Mouse (Mus musculus) stomach, embryonic 16.5 days (tissue): ENCODE results near the gene Tmem206. TPM values are rescaled to one million over a fixed set of nuclear protein-coding genes. Genes with fewer than 3 reads are reported as not detected.

Experiments used
- ATAC-seq: fragments of 200-750 bp; cut with Nextera tagmentation; 2 replicates; pipeline ENCODE4 v1.8.0; 2017; ENCODE audit warnings: moderate number of reproducible peaks, moderate TSS enrichment; ENCODE audit not compliant: insufficient read depth, low FRiP score
- H3K27ac ChIP-seq: fragments of 300-500 bp; sonication (generic); 2 replicates; pipeline ENCODE4 v1.5.1; 2014; ENCODE audit warnings: low read length
- H3K27me3 ChIP-seq: fragments of 300-500 bp; sonication (generic); 2 replicates; pipeline ENCODE4 v1.6.1; 2014; ENCODE audit warnings: low read length, control low read depth, mixed read lengths; ENCODE audit not compliant: control insufficient read depth, insufficient read depth
- H3K36me3 ChIP-seq: fragments of 300-500 bp; sonication (generic); 2 replicates; pipeline ENCODE4 v1.6.1; 2014; ENCODE audit warnings: low read length; ENCODE audit not compliant: control insufficient read depth, insufficient read depth
- H3K4me1 ChIP-seq: fragments of 300-500 bp; sonication (generic); 2 replicates; pipeline ENCODE4 v1.6.1; 2014; ENCODE audit warnings: low read length, control low read depth, mixed read lengths; ENCODE audit not compliant: control insufficient read depth, insufficient read depth
- H3K4me2 ChIP-seq: fragments of 300-500 bp; sonication (generic); 2 replicates; pipeline ENCODE4 v1.6.1; 2014; ENCODE audit warnings: low read depth, low read length, mixed read lengths
- H3K4me3 ChIP-seq: fragments of 300-500 bp; sonication (generic); replicated peaks from 2 replicates; pipeline ENCODE4 v1.5.1; 2014; ENCODE audit warnings: mild to moderate bottlenecking, low read length
- H3K9ac ChIP-seq: fragments of 300-500 bp; sonication (generic); 2 replicates; pipeline ENCODE4 v1.6.1; 2014; ENCODE audit warnings: low read length
- H3K9me3 ChIP-seq: fragments of 300-500 bp; sonication (generic); replicated peaks from 2 replicates; pipeline ENCODE4 v1.6.1; 2016; ENCODE audit warnings: low read length, control low read depth; ENCODE audit not compliant: control insufficient read depth
- WGBS: fragments of 180-500 bp; shearing (Covaris S2); extraction: QIAGEN DNeasy Blood & Tissue Kit; methylation state at CpG from one replicate; pipeline ENCODE4 v1.1.7; 2014; 5-methylcytosine and 5-hydroxymethylcytosine counted together
- polyA plus RNA-seq: library from polyadenylated mRNA; unstranded; fragments of >200 nt; fragmentation: Nextera tagmentation; extraction: Ambion mirVana; gene quantifications from 2 replicates; pipeline ENCODE4 v1.2.1, GENCODE M21; 2015

The Tmem206 gene
- polyA plus RNA-seq, 1 experiment from 2014 or later = 18.2 TPM

DNA sequence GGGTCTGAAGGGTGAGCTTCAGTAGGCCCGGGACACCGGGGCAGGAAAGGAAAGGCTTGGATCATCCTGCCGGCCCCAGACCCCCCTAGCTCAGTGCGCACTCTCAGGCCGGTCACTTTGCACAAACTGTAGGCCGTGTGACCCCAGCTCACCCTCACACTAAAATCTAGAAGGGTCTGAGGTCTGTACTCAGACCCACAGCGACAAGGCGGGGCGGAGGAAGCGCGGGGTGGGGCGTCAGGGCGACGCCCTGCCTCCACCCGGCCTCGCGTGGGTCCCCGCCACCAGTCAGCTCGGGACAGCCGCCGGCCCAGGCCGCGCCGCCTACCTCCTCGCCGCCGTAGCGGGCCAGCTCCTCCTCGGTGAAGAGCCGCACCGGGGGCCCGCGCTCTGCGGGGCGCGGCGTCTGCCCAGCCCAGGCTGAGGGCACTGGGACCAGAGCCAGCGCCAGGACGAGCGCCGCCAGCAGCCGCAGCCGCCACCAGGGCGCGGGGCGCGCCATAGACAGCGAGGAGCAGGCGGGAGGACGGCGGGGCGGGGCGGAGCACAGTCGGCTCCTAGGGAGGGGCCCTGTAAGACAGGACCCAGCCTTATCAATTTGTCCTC is 8.0 kb upstream of the Tmem206 start, which contains the start of gene Nenf:
TSS of gene Nenf (minus strand) at position 604 of the 606 bp plus-strand sequence.
- WGBS = under 1% methylated on average over 52 of the region's 54 CpGs
- peak; percentile 93 for ATAC-seq
- H3K36me3 ChIP-seq = no peaks in the 10 kb centered on the region

DNA sequence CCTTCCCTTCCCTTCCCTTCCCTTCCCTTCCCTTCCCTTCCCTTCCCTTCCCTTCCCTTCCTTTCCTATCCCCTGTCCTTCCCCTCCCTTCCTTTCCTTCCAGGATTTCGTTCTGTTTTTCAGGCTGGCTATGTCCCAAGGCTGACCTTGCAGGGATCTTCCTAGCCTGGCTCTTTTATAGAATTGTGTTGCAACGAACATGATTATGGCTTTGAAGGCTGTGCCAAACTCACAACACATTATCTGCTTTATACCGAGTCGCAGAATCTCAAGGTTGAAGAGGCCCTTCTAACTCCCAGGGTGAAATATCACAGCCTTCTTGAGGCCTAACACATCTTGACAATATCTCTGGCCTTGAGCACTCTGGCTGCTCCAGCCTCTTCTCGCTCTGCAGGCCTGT is 7.0 kb upstream of the Tmem206 start:
- no peaks in the 10 kb centered on the region for H3K4me1 ChIP-seq
- no peaks in the 10 kb centered on the region for H3K9me3 ChIP-seq
- no peak overlapping the region for H3K4me2 ChIP-seq
- no peak overlapping the region for H3K9ac ChIP-seq
- H3K36me3 ChIP-seq = no peaks in the 10 kb centered on the region
- ATAC-seq = no peak
- no peak overlapping the region for H3K27ac ChIP-seq
- H3K4me3 ChIP-seq = no peak overlapping the region
- 52% methylated on average over 5 of the region's 5 CpGs for WGBS
- no peaks in the 10 kb centered on the region for H3K27me3 ChIP-seq

More for the DNA sequence above, 8.0 kb upstream of the Tmem206 start, which contains the start of gene Nenf:
- Histone ChIP-seq H3K9me3 (no peaks in the 10 kb centered on the region), H3K4me1 (peaks cover 6% of the 10 kb centered on the region; the same call in 1 of the 2 replicates), H3K4me3 (peak within 1 kb of the TSS; percentile 73), H3K9ac (peak within 1 kb of the TSS; percentile 97), H3K4me2 (peak within 1 kb of the TSS; percentile 62), H3K27ac (peak within 1 kb of the TSS; percentile 45; the same call in 1 of the 2 replicates), H3K27me3 (no peaks in the 10 kb centered on the region)

DNA sequence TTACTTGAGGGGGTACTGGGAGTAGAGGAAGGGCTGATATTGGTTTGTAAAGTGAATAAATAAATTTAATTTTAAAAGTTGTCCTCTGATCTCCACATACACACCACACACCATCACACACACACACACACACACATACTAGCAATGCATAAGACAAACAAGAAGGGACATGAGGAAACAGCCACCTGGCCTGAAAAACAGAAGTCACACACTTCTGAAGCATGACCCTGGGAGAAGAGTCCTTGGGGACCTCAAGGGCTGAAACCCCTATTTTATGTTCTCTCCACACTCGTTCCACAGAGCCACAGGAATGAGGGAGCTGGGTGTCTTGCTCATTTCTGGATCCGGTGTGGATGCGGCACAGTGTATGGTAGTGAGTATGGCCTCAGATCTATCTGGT is 2.3 kb upstream of the Tmem206 start:
- Histone ChIP-seq H3K9me3 (no peaks in the 10 kb centered on the region), H3K9ac (no peak overlapping the region), H3K4me3 (no peak overlapping the region), H3K36me3 (no peaks in the 10 kb centered on the region), H3K27ac (no peak overlapping the region), H3K4me1 (peaks cover 18% of the 10 kb centered on the region), H3K27me3 (no peaks in the 10 kb centered on the region), H3K4me2 (no peak overlapping the region)
- ATAC-seq = no peak
- 92% methylated on average over 3 of the region's 3 CpGs for WGBS

DNA sequence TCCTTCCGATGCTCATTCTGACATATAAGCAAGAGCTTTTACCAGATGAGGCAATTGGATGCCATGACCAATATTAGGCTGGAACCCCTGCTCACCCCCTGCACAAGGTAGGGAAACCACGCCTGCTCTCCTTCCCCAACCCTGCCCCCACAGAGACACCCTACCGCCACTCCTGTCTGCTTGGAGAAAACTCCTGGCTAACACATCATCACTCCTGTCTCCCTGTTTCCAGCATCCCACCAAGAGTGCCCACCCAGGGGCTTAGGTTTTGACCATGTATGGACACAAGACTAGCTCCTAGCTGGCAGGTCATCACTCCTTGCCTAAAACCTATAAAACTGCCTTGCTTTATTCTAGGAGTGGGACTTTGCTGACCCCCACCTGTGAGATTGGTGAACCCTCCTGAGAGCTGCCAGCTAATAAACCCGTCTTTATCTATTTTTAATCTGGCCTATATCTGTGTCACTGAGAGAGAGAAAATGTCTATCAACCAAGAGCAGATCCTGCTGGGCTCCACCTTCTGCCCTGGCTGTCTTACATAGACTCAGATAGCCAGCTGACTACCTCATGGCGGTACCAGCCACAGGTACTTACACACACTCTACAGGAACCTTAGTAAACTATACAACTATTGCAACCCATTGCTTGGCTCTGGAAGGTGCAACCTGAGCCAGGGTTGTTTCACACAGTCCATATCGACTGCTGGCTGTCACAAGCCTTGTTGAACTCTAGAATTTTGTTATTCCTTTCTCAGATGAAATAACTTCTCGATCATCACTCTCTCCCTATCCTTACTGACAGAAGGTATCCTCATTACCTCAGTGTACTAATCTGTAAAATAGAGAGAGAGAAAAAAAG is 750 bp upstream of the Tmem206 start:
- Histone ChIP-seq H3K27me3 (no peaks in the 10 kb centered on the region), H3K9ac (peak overlapping the region; percentile 41; the same call in 1 of the 2 replicates), H3K9me3 (no peaks in the 10 kb centered on the region), H3K4me2 (peak overlapping the region; percentile 88), H3K4me1 (peaks cover 18% of the 10 kb centered on the region), H3K27ac (no peak overlapping the region), H3K36me3 (no peaks in the 10 kb centered on the region), H3K4me3 (no peak overlapping the region)
- no peak for ATAC-seq
- WGBS = 81% methylated on average over 7 of the region's 7 CpGs

DNA sequence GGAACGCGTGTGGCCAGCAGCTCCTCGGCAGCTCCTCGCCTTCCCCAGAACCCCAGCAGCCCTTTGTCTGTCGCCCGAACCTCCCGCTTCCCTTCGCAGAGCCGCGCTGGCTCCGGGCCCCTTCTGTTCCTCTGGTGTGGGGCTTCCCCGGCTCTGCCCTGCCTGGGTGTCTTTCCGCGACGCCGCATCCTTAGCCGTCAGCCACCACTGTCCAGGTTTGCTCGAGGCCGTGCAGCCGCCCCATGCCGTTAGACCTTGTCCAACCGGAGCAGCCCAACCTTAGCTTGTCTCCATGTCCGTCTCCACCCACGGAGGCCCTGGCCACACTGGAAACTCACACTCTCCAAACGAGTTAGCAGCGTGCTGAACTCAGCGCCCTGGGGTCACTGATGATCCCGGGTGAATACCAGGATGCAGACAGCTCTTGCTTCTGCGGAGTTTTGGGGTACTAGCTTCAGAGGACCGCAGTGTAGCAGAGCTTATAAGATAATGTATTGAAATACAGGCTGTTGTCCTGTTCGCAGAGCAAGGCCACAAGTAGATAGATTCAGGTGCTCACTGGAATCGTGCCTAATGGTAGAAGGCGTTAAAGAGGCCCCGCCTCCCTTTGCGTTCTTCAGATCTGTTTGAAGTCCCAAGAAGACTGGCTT is 646 bp downstream of the Tmem206 start:
- H3K27ac ChIP-seq = peak overlapping the region; percentile 68; the same call in 1 of the 2 replicates
- no peaks in the 10 kb centered on the region for H3K27me3 ChIP-seq
- peak overlapping the region; percentile 77 for H3K4me3 ChIP-seq
- ATAC-seq = peak; percentile 48
- H3K36me3 ChIP-seq = no peaks in the 10 kb centered on the region
- no peaks in the 10 kb centered on the region for H3K9me3 ChIP-seq
- peak overlapping the region; percentile 85 for H3K9ac ChIP-seq
- H3K4me2 ChIP-seq = peak overlapping the region; percentile 88
- under 1% methylated on average over 35 of the region's 35 CpGs for WGBS
- peaks cover 18% of the 10 kb centered on the region for H3K4me1 ChIP-seq

DNA sequence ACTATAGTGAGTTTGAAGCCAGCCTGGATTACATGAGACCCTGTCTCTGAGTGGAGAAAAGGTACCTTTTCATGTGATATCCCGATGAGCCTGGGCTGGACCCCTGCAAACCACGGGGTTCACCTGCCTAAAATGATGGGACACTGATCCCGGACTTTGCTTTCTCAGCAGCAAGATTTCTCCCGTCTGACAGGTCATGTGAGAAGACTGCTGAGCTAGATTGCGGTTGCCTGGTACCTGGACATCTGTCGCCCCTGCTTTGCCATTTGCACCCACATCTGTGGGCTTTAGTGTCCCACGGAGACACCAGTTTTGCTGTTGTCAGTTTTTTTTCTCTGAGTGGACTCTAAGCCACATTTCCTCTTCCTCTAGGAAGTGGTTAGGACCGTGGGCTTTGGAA is 1.5 kb downstream of the Tmem206 start:
- Histone ChIP-seq H3K9me3 (no peaks in the 10 kb centered on the region), H3K4me3 (no peak overlapping the region), H3K4me2 (peak overlapping the region; percentile 88), H3K4me1 (peaks cover 18% of the 10 kb centered on the region), H3K9ac (peak overlapping the region; percentile 85; the same call in 1 of the 2 replicates), H3K27ac (no peak overlapping the region), H3K27me3 (no peaks in the 10 kb centered on the region), H3K36me3 (no peaks in the 10 kb centered on the region)
- 81% methylated on average over 8 of the region's 8 CpGs for WGBS
- ATAC-seq = no peak

DNA sequence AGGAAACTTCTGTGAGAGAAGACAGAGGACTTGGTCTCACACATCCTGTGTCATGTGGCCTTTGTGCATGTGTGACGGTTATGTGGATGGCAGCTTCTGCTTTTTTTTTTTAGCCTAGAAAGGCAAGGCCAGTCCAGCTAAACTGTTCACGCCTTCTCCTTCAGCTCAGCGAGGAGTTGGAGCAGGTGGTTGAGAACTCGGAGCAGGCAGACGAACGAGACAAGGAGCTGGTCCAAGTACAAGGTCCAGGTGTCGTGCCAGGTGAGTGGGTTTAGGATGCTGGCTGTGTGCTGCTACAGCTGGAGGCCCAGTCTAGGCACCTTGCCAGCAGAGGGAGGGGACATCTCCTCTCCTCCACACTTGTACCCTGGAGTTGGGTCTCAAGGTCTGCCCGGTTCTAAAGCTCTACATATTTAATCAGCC is 2.3 kb downstream of the Tmem206 start:
- H3K9me3 ChIP-seq = no peaks in the 10 kb centered on the region
- H3K4me2 ChIP-seq = 0 out of 2 replicates have a peak overlapping the region, but pooled peaks have one; percentile 88
- H3K4me3 ChIP-seq = no peak overlapping the region
- 59% methylated on average over 8 of the region's 8 CpGs for WGBS
- peak; percentile 30; the same call in 1 of the 2 replicates for ATAC-seq
- H3K9ac ChIP-seq = no peak overlapping the region
- no peaks in the 10 kb centered on the region for H3K27me3 ChIP-seq
- H3K4me1 ChIP-seq = peaks cover 18% of the 10 kb centered on the region
- peak overlapping the region; percentile 26; the same call in 1 of the 2 replicates for H3K27ac ChIP-seq
- no peaks in the 10 kb centered on the region for H3K36me3 ChIP-seq

DNA sequence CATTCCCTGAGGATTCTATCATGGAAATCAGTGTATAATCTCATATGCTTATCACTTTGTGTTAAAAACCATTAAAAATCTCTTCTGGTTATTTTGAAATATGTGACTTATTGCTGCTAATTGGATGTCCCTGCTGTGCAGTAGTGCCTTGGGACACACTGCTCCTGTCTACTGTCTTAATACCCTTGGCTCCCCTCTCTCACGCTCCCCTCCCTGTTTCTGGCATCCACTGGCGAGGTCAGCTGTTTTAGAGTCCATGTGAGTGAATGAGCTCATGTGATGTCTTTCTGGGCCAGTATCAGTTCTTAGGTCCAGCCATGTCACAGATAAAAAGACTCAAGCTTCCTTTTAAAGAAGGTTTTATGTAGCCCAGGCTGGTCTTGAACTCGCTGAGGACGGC is 4.6 kb downstream of the Tmem206 start:
- H3K9me3 ChIP-seq = no peaks in the 10 kb centered on the region
- WGBS = 86% methylated on average over 4 of the region's 4 CpGs
- ATAC-seq = no peak

More for the DNA sequence above, 4.6 kb downstream of the Tmem206 start:
- Histone ChIP-seq H3K36me3 (no peaks in the 10 kb centered on the region), H3K27ac (no peak overlapping the region), H3K4me3 (no peak overlapping the region), H3K4me1 (peaks cover 18% of the 10 kb centered on the region), H3K9ac (no peak overlapping the region), H3K4me2 (no peak overlapping the region), H3K27me3 (no peaks in the 10 kb centered on the region)
